Comparison of ENCODE assay signal across 8 mouse cellular contexts in genomic region chr1:181888801-181889200, GRCm38 (mm10). TPM values are rescaled to one million over a fixed set of nuclear protein-coding genes. Genes with fewer than 3 reads are reported as not detected.
A peak's percentile ranks its signal among the peaks of the same experiment; 100 is the strongest.
DNase-seq lines count a peak whose midpoint lies in the region; ATAC-seq and TF ChIP-seq lines count a peak whose summit lies in the region.

No protein-coding gene starts in this region.

- no peak overlapping the region for H3K9ac ChIP-seq in forebrain, embryonic 13.5 days
- no peak overlapping the region for H3K9ac ChIP-seq in liver, embryonic 15.5 days
- H3K9ac ChIP-seq in neural tube, embryonic 12.5 days = no peak overlapping the region
- no peak overlapping the region for H3K9ac ChIP-seq in stomach, postnatal 0 days (ENCODE audit: low read length)

- peaks cover 5% of the 10 kb centered on the region for H3K4me1 ChIP-seq in forebrain, embryonic 13.5 days
- H3K4me1 ChIP-seq in liver, embryonic 15.5 days (replicated peaks) = no peaks in the 10 kb centered on the region
- H3K4me1 ChIP-seq in neural tube, embryonic 12.5 days = no peaks in the 10 kb centered on the region
- H3K4me1 ChIP-seq in stomach, postnatal 0 days (replicated peaks; ENCODE audit: control insufficient read depth, insufficient read depth) = no peaks in the 10 kb centered on the region

- H3K27ac ChIP-seq in forebrain, embryonic 13.5 days = no peak overlapping the region
- H3K27ac ChIP-seq in liver, embryonic 15.5 days (replicated peaks) = no peak overlapping the region
- no peak overlapping the region for H3K27ac ChIP-seq in neural tube, embryonic 12.5 days
- H3K27ac ChIP-seq in stomach, postnatal 0 days (replicated peaks) = no peak overlapping the region

- peak; percentile 73 for ATAC-seq in forebrain, embryonic 13.5 days
- ATAC-seq in liver, embryonic 15.5 days (ENCODE audit: insufficient read depth) = peak; percentile 61
- ATAC-seq in neural tube, embryonic 12.5 days (ENCODE audit: low FRiP score, low read depth) = peak; percentile 82
- peak; percentile 76 for ATAC-seq in stomach, postnatal 0 days (ENCODE audit: low FRiP score, low TSS enrichment)

- no peaks in the 10 kb centered on the region for H3K36me3 ChIP-seq in forebrain, embryonic 13.5 days (ENCODE audit: poor library complexity, severe bottlenecking)
- no peaks in the 10 kb centered on the region for H3K36me3 ChIP-seq in liver, embryonic 15.5 days (replicated peaks)
- no peaks in the 10 kb centered on the region for H3K36me3 ChIP-seq in neural tube, embryonic 12.5 days
- H3K36me3 ChIP-seq in stomach, postnatal 0 days (ENCODE audit: control insufficient read depth, insufficient read depth, low read length) = no peaks in the 10 kb centered on the region

- TF ChIP-seq EP300 in stomach, postnatal 0 days (optimal IDR thresholded peaks at IDR 0.05) = no peak

- no peaks in the 10 kb centered on the region for H3K27me3 ChIP-seq in forebrain, embryonic 13.5 days
- no peaks in the 10 kb centered on the region; the same call in 1 of the 2 replicates for H3K27me3 ChIP-seq in liver, embryonic 15.5 days
- H3K27me3 ChIP-seq in neural tube, embryonic 12.5 days (replicated peaks) = no peaks in the 10 kb centered on the region
- H3K27me3 ChIP-seq in stomach, postnatal 0 days (ENCODE audit: control insufficient read depth, insufficient read depth, low read length) = no peaks in the 10 kb centered on the region

- no peak overlapping the region for H3K4me2 ChIP-seq in forebrain, embryonic 13.5 days
- no peak overlapping the region for H3K4me2 ChIP-seq in liver, embryonic 15.5 days
- H3K4me2 ChIP-seq in neural tube, embryonic 12.5 days (replicated peaks) = no peak overlapping the region
- H3K4me2 ChIP-seq in stomach, postnatal 0 days (replicated peaks; ENCODE audit: low read depth) = no peak overlapping the region

- H3K9me3 ChIP-seq in forebrain, embryonic 13.5 days (replicated peaks) = no peaks in the 10 kb centered on the region
- no peaks in the 10 kb centered on the region for H3K9me3 ChIP-seq in liver, embryonic 15.5 days (replicated peaks)
- H3K9me3 ChIP-seq in neural tube, embryonic 12.5 days = no peaks in the 10 kb centered on the region
- H3K9me3 ChIP-seq in stomach, postnatal 0 days (ENCODE audit: control insufficient read depth, low read length) = no peaks in the 10 kb centered on the region

- H3K4me3 ChIP-seq in forebrain, embryonic 13.5 days = no peak overlapping the region
- H3K4me3 ChIP-seq in liver, embryonic 15.5 days (replicated peaks) = no peak overlapping the region
- H3K4me3 ChIP-seq in neural tube, embryonic 12.5 days = no peak overlapping the region
- no peak overlapping the region for H3K4me3 ChIP-seq in stomach, postnatal 0 days (ENCODE audit: low read depth, low read length)

- WGBS in forebrain, embryonic 13.5 days = 6% methylated on average over 11 of the region's 11 CpGs
- 6% methylated on average over 11 of the region's 11 CpGs for WGBS in liver, embryonic 15.5 days (ENCODE audit: insufficient replicate concordance)
- 6% methylated on average over 11 of the region's 11 CpGs for WGBS in neural tube, embryonic 12.5 days
- 5% methylated on average over 11 of the region's 11 CpGs for WGBS in stomach, postnatal 0 days

- intact Hi-C loops in heart, postnatal 10 days (cut with DNase I) = loop anchor here (1.0 to 10.0 kb wide), 5 partner anchors 128 to 426 kb away; partner anchors contain the start of gene Enah

- peak; percentile 88 to 93 for DNase-seq in CD8-positive naive resting alpha-beta T cell, adult 2 months (ENCODE audit: low read depth in 2 of 2, low spot score in 2 of 2)
- DNase-seq in c-Kit-positive CD71-positive TER-119-negative erythroid progenitor cells, embryonic 14.5 days (ENCODE audit: low read depth) = peak; percentile 64
- peak; percentile 93 to 97 for DNase-seq in heart, postnatal 10 days
- peak; percentile 92 to 93 for DNase-seq in kidney, postnatal 4 days
- peak; percentile 91 for DNase-seq in stomach, postnatal 0 days (ENCODE audit: low spot score)

- TF ChIP-seq CTCF in stomach, postnatal 0 days (IDR thresholded peaks at IDR 0.05; ENCODE audit: low read depth) = peak; percentile 100

RNA-seq across cellular contexts. Expression of gene Lbr, which starts 46.0 kb away (rescaled TPM):
- 93.6 and 102 TPM in 2 replicates for polyA plus RNA-seq in forebrain, embryonic 13.5 days (2015; fragmentation: Nextera tagmentation; extraction: Ambion mirVana)
- 10 to 100 TPM; 35.0 to 36.3 TPM for total RNA-seq in heart, postnatal 10 days (2021)
- polyA plus RNA-seq in liver, embryonic 15.5 days (2015; fragmentation: Nextera tagmentation; extraction: Ambion mirVana) = 250 and 253 TPM in 2 replicates
- 90.3 and 91.5 TPM in 2 replicates for polyA plus RNA-seq in neural tube, embryonic 12.5 days (2016; fragmentation: Nextera tagmentation; extraction: Ambion mirVana)
- polyA plus RNA-seq in stomach, postnatal 0 days (2015; fragmentation: Nextera tagmentation; extraction: Ambion mirVana) = 46.8 and 49.8 TPM in 2 replicates
